Mouse (Mus musculus) neural tube, embryonic 13.5 days (tissue): Measurements from ENCODE around the gene Rassf3. TPM values are rescaled to one million over a fixed set of nuclear protein-coding genes. Genes with fewer than 3 reads are reported as not detected.

Source experiments
- ATAC-seq: fragments of 200-750 bp; cut with Nextera tagmentation; 2 replicates; pipeline ENCODE4 v1.8.0; 2017; ENCODE audit warnings: low read depth, mild to moderate bottlenecking, moderate TSS enrichment, moderate library complexity
- H3K27ac ChIP-seq: fragments of 300-500 bp; sonication (generic); replicated peaks from 2 replicates; pipeline ENCODE4 v1.5.1; 2015; ENCODE audit warnings: moderate library complexity, mild to moderate bottlenecking, inconsistent platforms
- H3K27me3 ChIP-seq: fragments of 300-500 bp; sonication (generic); 2 replicates; pipeline ENCODE4 v1.6.1; 2015; ENCODE audit warnings: mild to moderate bottlenecking, inconsistent platforms
- H3K36me3 ChIP-seq: fragments of 300-500 bp; sonication (generic); 2 replicates; pipeline ENCODE4 v1.6.1; 2015; ENCODE audit warnings: mild to moderate bottlenecking, inconsistent platforms
- H3K4me1 ChIP-seq: fragments of 300-500 bp; sonication (generic); replicated peaks from 2 replicates; pipeline ENCODE4 v1.6.1; 2015; ENCODE audit warnings: inconsistent platforms
- H3K4me2 ChIP-seq: fragments of 300-500 bp; sonication (generic); 2 replicates; pipeline ENCODE4 v1.6.1; 2015; ENCODE audit warnings: inconsistent platforms, mild to moderate bottlenecking, moderate library complexity
- H3K4me3 ChIP-seq: fragments of 300-500 bp; sonication (generic); 2 replicates; pipeline ENCODE4 v1.5.1; 2015; ENCODE audit warnings: mild to moderate bottlenecking, inconsistent platforms
- H3K9ac ChIP-seq: fragments of 300-500 bp; sonication (generic); 2 replicates; pipeline ENCODE4 v1.6.1; 2015; ENCODE audit warnings: moderate library complexity, mild to moderate bottlenecking, inconsistent platforms
- H3K9me3 ChIP-seq: fragments of 300-500 bp; sonication (generic); 2 replicates; pipeline ENCODE4 v1.6.1; 2016; ENCODE audit warnings: inconsistent platforms
- WGBS: fragments of 180-500 bp; shearing (Covaris S2); methylation state at CpG from one replicate; pipeline ENCODE4 v1.1.7; 2015; 5-methylcytosine and 5-hydroxymethylcytosine counted together
- polyA plus RNA-seq: library from polyadenylated mRNA; unstranded; fragments of >200 nt; fragmentation: Nextera tagmentation; extraction: Ambion mirVana; gene quantifications from 2 replicates; pipeline ENCODE4 v1.2.1, GENCODE M21; 2015

The Rassf3 gene
- polyA plus RNA-seq, result 6.2 and 8.0 TPM in 2 replicates

- peak; percentile 90 for ATAC-seq
- H3K27me3 ChIP-seq, result peaks cover 15% of the 10 kb centered on the region
- H3K9me3 ChIP-seq, result no peaks in the 10 kb centered on the region
- H3K27ac ChIP-seq, result peak within 1 kb of the TSS; percentile 54
- peak within 1 kb of the TSS; percentile 78 for H3K9ac ChIP-seq
- 1% methylated on average over 45 of the region's 62 CpGs for WGBS
- peaks cover 47% of the 10 kb centered on the region for H3K4me1 ChIP-seq
- peak within 1 kb of the TSS; percentile 93 for H3K4me2 ChIP-seq
- H3K36me3 ChIP-seq, result no peaks in the 10 kb centered on the region
- peak within 1 kb of the TSS; percentile 65 for H3K4me3 ChIP-seq
These were observed at the start of gene Rassf3 for GRCm38 (mm10) chr10:121476190-121476967. Gene Rassf3, minus strand, starts transcription at chr10:121476347.

GRCm38 (mm10) chr10:121520923-121521585 is 44.9 kb upstream of the Rassf3 start:
- 10% methylated on average over 12 of the region's 12 CpGs for WGBS
- Histone ChIP-seq H3K4me1 (peaks cover 10% of the 10 kb centered on the region; the same call in 1 of the 2 replicates), H3K9ac (no peak overlapping the region), H3K4me2 (no peak overlapping the region), H3K4me3 (no peak overlapping the region), H3K27me3 (no peaks in the 10 kb centered on the region), H3K9me3 (no peaks in the 10 kb centered on the region), H3K27ac (no peak overlapping the region), H3K36me3 (no peaks in the 10 kb centered on the region)
- ATAC-seq, result peak; percentile 23; the same call in 1 of the 2 replicates

GRCm38 (mm10) chr10:121519710-121520109 is 43.6 kb upstream of the Rassf3 start:
- peaks cover 10% of the 10 kb centered on the region; the same call in 1 of the 2 replicates for H3K4me1 ChIP-seq
- no peak overlapping the region for H3K4me2 ChIP-seq
- 80% methylated on average over 2 of the region's 2 CpGs for WGBS
- H3K27ac ChIP-seq, result no peak overlapping the region
- H3K9me3 ChIP-seq, result no peaks in the 10 kb centered on the region
- no peak overlapping the region for H3K4me3 ChIP-seq
- no peaks in the 10 kb centered on the region for H3K36me3 ChIP-seq
- no peak for ATAC-seq
- no peak overlapping the region for H3K9ac ChIP-seq
- H3K27me3 ChIP-seq, result no peaks in the 10 kb centered on the region

- Histone ChIP-seq H3K9ac (no peak overlapping the region), H3K27me3 (no peaks in the 10 kb centered on the region), H3K4me2 (no peak overlapping the region), H3K27ac (no peak overlapping the region), H3K4me3 (no peak overlapping the region), H3K36me3 (no peaks in the 10 kb centered on the region), H3K9me3 (no peaks in the 10 kb centered on the region), H3K4me1 (peaks cover 3% of the 10 kb centered on the region; the same call in 1 of the 2 replicates)
- 30% methylated on average over 18 of the region's 18 CpGs for WGBS
- ATAC-seq, result peak; percentile 41; the same call in 1 of the 2 replicates
These were observed 40.0 kb upstream of the Rassf3 start for GRCm38 (mm10) chr10:121516008-121516600.

DNA sequence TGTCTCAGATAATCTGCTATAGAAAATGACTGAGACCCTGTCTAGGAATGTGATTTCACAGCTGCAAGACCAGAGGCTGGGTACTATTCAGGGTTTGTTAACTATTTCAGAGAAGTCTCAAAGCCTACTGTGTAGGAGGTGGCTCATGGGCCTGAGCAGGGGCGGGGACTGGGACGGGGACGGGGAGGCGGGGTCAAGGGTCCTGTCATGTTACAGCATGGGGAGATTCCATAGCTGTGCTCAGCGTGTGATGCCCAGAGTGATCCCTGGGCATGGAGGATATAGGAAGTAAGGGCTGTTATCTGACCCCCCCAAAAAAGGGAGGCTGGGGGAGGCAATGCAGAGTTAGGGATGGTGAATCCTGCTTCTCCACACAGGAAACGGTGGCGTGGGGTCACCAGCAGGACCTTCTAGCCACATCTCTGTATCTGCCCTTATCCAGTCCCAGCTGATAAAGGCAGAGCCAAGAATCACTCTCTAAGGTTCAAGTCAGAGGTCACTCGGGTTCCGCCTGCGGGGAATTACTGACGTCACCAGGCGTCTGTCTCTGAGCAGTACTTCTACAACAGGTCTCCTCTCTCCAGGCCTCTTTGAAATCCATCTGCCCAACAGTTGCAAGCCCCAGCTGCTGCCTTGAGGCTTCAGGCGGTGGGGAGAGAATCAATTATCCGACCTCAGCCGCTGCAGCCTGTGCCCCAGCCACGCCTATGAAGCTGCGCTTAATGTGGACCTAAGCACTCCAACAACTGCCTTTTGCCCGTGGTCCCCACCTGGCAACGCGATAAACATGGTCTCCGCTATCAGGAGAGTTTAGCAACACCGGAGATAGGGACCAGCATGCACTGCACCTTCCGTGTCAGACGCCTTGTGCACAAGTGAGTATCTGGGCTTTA is 33.9 kb upstream of the Rassf3 start:
- WGBS, result 30% methylated on average over 24 of the region's 24 CpGs
- Histone ChIP-seq H3K4me2 (peak overlapping the region; percentile 11), H3K27ac (peak overlapping the region; percentile 0; the same call in 1 of the 2 replicates), H3K27me3 (no peaks in the 10 kb centered on the region), H3K9ac (no peak overlapping the region), H3K9me3 (no peaks in the 10 kb centered on the region), H3K4me1 (peaks cover 36% of the 10 kb centered on the region), H3K4me3 (no peak overlapping the region), H3K36me3 (no peaks in the 10 kb centered on the region)
- ATAC-seq, result no peak

DNA sequence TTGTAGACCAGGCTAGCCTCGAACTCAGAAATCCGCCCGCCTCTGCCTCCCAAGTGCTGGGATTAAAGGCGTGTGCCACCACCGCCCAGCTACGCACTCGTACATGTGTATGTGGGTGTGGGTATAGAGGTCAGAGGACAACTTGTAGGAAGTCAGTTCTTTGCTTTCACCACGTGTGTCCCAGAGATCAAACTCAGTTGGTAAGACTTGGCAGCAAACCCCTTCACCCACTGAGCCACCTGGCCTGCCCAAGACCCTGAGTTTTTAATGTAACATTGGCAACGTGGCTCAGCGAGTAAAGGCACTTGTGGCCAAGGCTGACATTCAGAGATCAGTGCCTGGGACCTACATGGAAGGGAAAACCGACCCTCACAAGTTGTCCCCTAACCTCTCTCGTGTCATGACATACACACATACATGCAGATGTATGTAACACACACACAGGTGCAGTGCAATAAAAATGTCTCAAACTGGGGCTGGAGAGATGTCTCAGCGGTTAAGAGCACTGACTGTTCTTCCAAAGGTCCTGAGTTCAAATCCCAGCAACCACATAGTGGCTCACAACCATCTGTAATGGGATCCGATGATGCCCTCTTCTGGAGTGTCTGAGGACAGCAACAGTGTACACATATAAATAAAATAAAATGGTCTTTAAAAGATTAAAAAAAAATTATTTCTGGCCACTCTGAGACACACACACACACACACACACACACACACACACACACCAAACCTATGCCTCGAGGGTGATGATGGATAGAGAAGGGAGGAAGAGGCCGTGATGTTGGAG is 31.8 kb upstream of the Rassf3 start:
- 91% methylated on average over 16 of the region's 16 CpGs for WGBS
- Histone ChIP-seq H3K27ac (no peak overlapping the region), H3K9ac (no peak overlapping the region), H3K9me3 (no peaks in the 10 kb centered on the region), H3K4me1 (peaks cover 41% of the 10 kb centered on the region), H3K4me2 (no peak overlapping the region), H3K27me3 (no peaks in the 10 kb centered on the region), H3K36me3 (no peaks in the 10 kb centered on the region), H3K4me3 (no peak overlapping the region)
- no peak for ATAC-seq

GRCm38 (mm10) chr10:121506731-121507583 is 30.8 kb upstream of the Rassf3 start:
- Histone ChIP-seq H3K27ac (peak overlapping the region; percentile 70), H3K9ac (0 out of 2 replicates have a peak overlapping the region, but pooled peaks have one; percentile 22), H3K36me3 (no peaks in the 10 kb centered on the region), H3K4me3 (no peak overlapping the region), H3K4me2 (peak overlapping the region; percentile 21; the same call in 1 of the 2 replicates), H3K9me3 (no peaks in the 10 kb centered on the region), H3K27me3 (no peaks in the 10 kb centered on the region), H3K4me1 (peaks cover 41% of the 10 kb centered on the region)
- no peak for ATAC-seq
- 32% methylated on average over 29 of the region's 29 CpGs for WGBS

- no peak overlapping the region for H3K9ac ChIP-seq
- no peak for ATAC-seq
- H3K4me2 ChIP-seq, result peak overlapping the region; percentile 61
- H3K27me3 ChIP-seq, result no peaks in the 10 kb centered on the region
- peak overlapping the region; percentile 82 for H3K27ac ChIP-seq
- H3K36me3 ChIP-seq, result no peaks in the 10 kb centered on the region
- no peak overlapping the region for H3K4me3 ChIP-seq
- peaks cover 47% of the 10 kb centered on the region for H3K4me1 ChIP-seq
- no peaks in the 10 kb centered on the region for H3K9me3 ChIP-seq
- WGBS, result 44% methylated on average over 7 of the region's 7 CpGs
These were observed 29.8 kb upstream of the Rassf3 start for GRCm38 (mm10) chr10:121505929-121506328.

GRCm38 (mm10) chr10:121504973-121505911 is 29.1 kb upstream of the Rassf3 start:
- no peaks in the 10 kb centered on the region for H3K36me3 ChIP-seq
- peak overlapping the region; percentile 37 for H3K4me3 ChIP-seq
- H3K4me2 ChIP-seq, result peak overlapping the region; percentile 61
- peak overlapping the region; percentile 63 for H3K9ac ChIP-seq
- H3K27ac ChIP-seq, result peak overlapping the region; percentile 82
- no peaks in the 10 kb centered on the region for H3K27me3 ChIP-seq
- no peaks in the 10 kb centered on the region for H3K9me3 ChIP-seq
- H3K4me1 ChIP-seq, result peaks cover 40% of the 10 kb centered on the region
- peak; percentile 90 for ATAC-seq
- 10% methylated on average over 35 of the region's 35 CpGs for WGBS
